Comparison of ENCODE assay signal across 25 mouse cellular contexts in genomic region chr6:72225686-72226085, GRCm38 (mm10). TPM values are rescaled to one million over a fixed set of nuclear protein-coding genes. Genes with fewer than 3 reads are reported as not detected.
"Had no signal": no experiment of that assay in that cellular context is flagged by ENCODE, and none has a peak within 500 bp of the region (broad histone marks: within the 10 kb centered on the region; RNA-seq: fewer than 3 reads in every experiment).

No protein-coding gene starts in this region.

- H3K36me3 ChIP-seq: heart, embryonic 10.5 days; hindbrain, embryonic 10.5 days; hindbrain, embryonic 12.5 days; intestine, embryonic 15.5 days had no signal

- H3K4me3 ChIP-seq: gastrocnemius, adult 2 months; heart, embryonic 10.5 days; hindbrain, embryonic 10.5 days; hindbrain, embryonic 12.5 days; intestine, embryonic 15.5 days; layer of hippocampus, adult 2 months; left cerebral cortex, adult 2 months; limb, embryonic 10.5 days; limb, embryonic 12.5 days had no signal

- H3K27ac ChIP-seq: gastrocnemius, adult 2 months; heart, embryonic 10.5 days; hindbrain, embryonic 10.5 days; hindbrain, embryonic 12.5 days; hindbrain, embryonic 14.5 days; intestine, embryonic 15.5 days; layer of hippocampus, adult 2 months; left cerebral cortex, adult 2 months; limb, embryonic 10.5 days; limb, embryonic 12.5 days had no signal

- H3K9ac ChIP-seq: hindbrain, embryonic 12.5 days; hindbrain, embryonic 14.5 days; intestine, embryonic 15.5 days; limb, embryonic 12.5 days had no signal

- H3K9me3 ChIP-seq: heart, embryonic 10.5 days; hindbrain, embryonic 10.5 days; hindbrain, embryonic 12.5 days; intestine, embryonic 15.5 days; limb, embryonic 10.5 days; limb, embryonic 12.5 days had no signal

- ATAC-seq: hindbrain, embryonic 16.5 days; inflammation-experienced regulatory T-cells, adult 6 months; intestine, embryonic 15.5 days; intestine, postnatal 0 days had no signal

- H3K4me2 ChIP-seq: hindbrain, embryonic 12.5 days; hindbrain, embryonic 14.5 days; intestine, embryonic 15.5 days; limb, embryonic 12.5 days had no signal

- DNase-seq: gastrocnemius, adult 2 months; gastrocnemius, postnatal 10 days; gastrocnemius, postnatal 25 days; heart, adult 18-20 months; heart, postnatal 10 days; heart, postnatal 4 days; kidney, adult 18-20 months; kidney, adult 8-10 months; kidney, postnatal 10 days; kidney, postnatal 25 days; kidney, postnatal 4 days; liver had no signal

RNA-seq across cellular contexts. Expression of gene Atoh8, which starts 9.7 kb away (rescaled TPM):
- total RNA-seq: granulocyte monocyte progenitor cell, adult 5-6 weeks had no signal
- polyA plus RNA-seq: inflammation-experienced regulatory T-cells, adult 6 months had no signal
